Mouse (Mus musculus) left cerebral cortex, adult 8-10 months (tissue): ENCODE results near the gene Prpf4b. TPM values are rescaled to one million over a fixed set of nuclear protein-coding genes. Genes with fewer than 3 reads are reported as not detected.
"Not testable (repeated sequence)": the region's sequence is repeated elsewhere in the genome, so short reads cannot be mapped to it uniquely, and the experiment has no call there.

Source experiments
- DNase-seq, 2 experiments: peaks; one replicate each; pipeline ENCODE4 v3.0.0; 2022; ENCODE audit warnings: low spot score in 2 of 2
- total RNA-seq, 4 experiments: library from RNA; stranded (reverse); gene quantifications; 2 replicates each; pipeline ENCODE4 v1.2.4; 2022

The Prpf4b gene
- total RNA-seq, 4 experiments from 2014 or later: 57.2 to 81.4 (median 72.1) TPM

DNA sequence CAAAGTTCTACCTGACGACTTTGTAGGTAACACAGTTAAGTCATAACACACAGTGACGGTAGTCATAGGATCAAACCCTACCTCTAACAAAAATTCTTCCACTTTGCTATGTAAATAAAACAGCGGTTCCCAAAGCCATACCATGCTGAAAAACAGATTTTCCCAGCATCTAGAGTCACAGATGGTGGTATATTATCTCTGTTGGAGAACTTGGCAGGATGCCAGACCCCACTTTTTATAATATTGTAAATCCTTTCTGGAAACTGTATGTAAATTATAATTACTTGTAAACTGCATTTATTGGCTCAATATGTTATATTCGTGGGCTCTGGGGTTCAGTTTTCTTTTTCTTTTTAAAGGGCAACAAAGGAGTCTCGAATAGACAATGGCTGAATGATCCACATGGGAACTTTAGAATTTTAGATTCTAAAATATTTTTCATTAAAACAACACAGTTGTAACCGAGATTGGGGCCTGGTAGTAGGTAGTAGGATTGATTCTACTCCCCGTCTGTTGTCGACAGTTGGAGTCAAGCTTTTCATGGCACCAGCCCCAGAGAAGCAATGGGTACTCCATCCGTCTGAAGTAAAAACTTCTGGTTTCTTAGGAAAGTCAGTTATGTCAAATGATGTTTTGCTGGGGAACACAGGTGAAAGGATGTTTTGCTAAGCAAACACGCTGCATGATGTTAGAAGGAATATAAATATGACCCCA lies 60.0 kb downstream of the Prpf4b start:
- DNase-seq: no peak

DNA sequence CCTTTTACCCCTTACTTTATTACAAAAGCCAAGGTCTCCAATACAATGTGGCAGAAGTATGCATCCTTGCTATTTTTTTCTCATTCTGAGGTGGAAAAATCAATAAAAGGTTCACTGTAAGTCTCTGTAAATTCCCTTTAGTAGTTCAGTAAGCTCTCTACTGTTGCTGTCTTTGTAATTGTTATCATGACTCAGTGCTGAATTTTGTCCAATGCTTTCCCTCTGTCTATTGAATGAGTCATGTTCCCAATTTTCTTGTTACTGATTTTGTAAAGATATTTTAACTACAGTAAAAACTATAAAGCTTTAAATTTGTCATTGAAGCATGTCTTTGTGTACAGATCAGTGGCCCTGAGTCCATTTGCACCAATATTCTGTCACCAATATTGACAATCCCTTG lies 67.3 kb downstream of the Prpf4b start:
- no peak for DNase-seq

DNA sequence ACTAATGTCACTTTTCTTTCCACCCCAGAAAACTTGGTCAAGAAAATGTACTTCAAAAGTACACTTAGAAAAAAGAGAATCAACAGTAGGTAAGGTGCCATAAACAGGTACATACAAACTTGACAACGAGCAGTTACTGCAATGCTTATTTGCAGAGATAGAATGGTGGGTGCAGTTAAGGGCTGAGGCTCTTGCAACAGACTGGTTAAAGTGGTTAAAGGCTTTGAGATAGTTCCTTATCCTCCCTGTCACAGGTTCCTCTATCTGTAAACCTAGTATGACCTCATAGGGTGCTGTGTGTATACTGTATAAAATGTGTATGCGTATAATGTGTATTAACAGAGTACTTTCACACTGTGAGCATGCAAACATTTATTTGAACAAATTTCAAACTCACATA lies 76.3 kb downstream of the Prpf4b start:
- DNase-seq: not testable (repeated sequence)

Other genes starting within 250 kb of the Prpf4b start
- gene Pxdc1, start 221.8 kb upstream of the Prpf4b start, total RNA-seq: 1 to 10 TPM; 4.0 to 6.0 (median 4.6) TPM
- gene Fam50b, start 140.5 kb upstream of the Prpf4b start, total RNA-seq: not detected
- gene Fam217a, start 49.0 kb downstream of the Prpf4b start, total RNA-seq: 1 to 10 TPM in 3 of 4 experiments, under 1 TPM in 1; 0.98 to 1.6 (median 1.3) TPM
- not detected for gene 4933417A18Rik, start 49.1 kb downstream of the Prpf4b start, total RNA-seq
- 1 to 10 TPM in 2 of 4 experiments, under 1 TPM in 2; 0.41 to 2.0 (median 0.90) TPM for gene Eci3, start 88.5 kb downstream of the Prpf4b start, total RNA-seq
- gene Eci2, start 151.8 kb downstream of the Prpf4b start, total RNA-seq: 10 to 100 TPM; 46.2 to 59.1 (median 50.7) TPM